Mouse (Mus musculus) left cerebral cortex, postnatal 10 days (tissue): ENCODE measurements around the gene Twistnb. TPM values are rescaled to one million over a fixed set of nuclear protein-coding genes. Genes with fewer than 3 reads are reported as not detected.
A peak's percentile ranks its signal among the peaks of the same experiment; 100 is the strongest.

Experiments used
- DNase-seq, 2 experiments: peaks; one replicate each; pipeline ENCODE4 v3.0.0; 2021 to 2022; ENCODE audit warnings: low spot score in 2 of 2, mixed read lengths in 1 of 2; ENCODE audit errors: extremely low spot score in 1 of 2
- intact Hi-C: fragments of 180-260 bp; cut with DNase I; formaldehyde crosslinking; loops from one replicate; pipeline ENCODE4 v1.15.1; 2025
- total RNA-seq, 2 experiments: library from RNA; stranded (reverse); gene quantifications; 2 replicates each; pipeline ENCODE4 v1.2.3; 2021

Gene Twistnb
- 10 to 100 TPM; 10.8 to 12.4 TPM for total RNA-seq

GRCm38 (mm10) chr12:33429387-33430160, at the start of gene Twistnb:
Twistnb (plus strand) TSS chr12:33429635.
- DNase-seq: peak; percentile 98
- intact Hi-C loops: no loop called here

GRCm38 (mm10) chr12:33388842-33389241, 40.6 kb upstream of the Twistnb start:
- intact Hi-C loops: loop anchor here (2.0 kb wide), 1 partner anchor 36 kb away; no protein-coding TSS in a partner anchor
- peak; percentile 71 to 73 for DNase-seq

GRCm38 (mm10) chr12:33390844-33391560, 38.4 kb upstream of the Twistnb start:
- intact Hi-C loops: loop anchor here (10.0 kb wide), 1 partner anchor 1264 kb away; no protein-coding TSS in a partner anchor
- no peak for DNase-seq

GRCm38 (mm10) chr12:33394804-33395623, 34.4 kb upstream of the Twistnb start, which contains the start of gene Efcab10:
Efcab10 (plus strand) TSS chr12:33394854.
- peak; percentile 36 to 74 for DNase-seq
- intact Hi-C loops: loop anchor here (10.0 kb wide), 1 partner anchor 1260 kb away; no protein-coding TSS in a partner anchor

- intact Hi-C loops: no loop called here
- DNase-seq: no peak
Observed at GRCm38 (mm10) chr12:33403265-33403693, 26.2 kb upstream of the Twistnb start.

GRCm38 (mm10) chr12:33404996-33405395, 24.4 kb upstream of the Twistnb start:
- intact Hi-C loops: no loop called here
- DNase-seq: no peak

- intact Hi-C loops: no loop called here
Observed at GRCm38 (mm10) chr12:33405398-33406026, 23.9 kb upstream of the Twistnb start.

GRCm38 (mm10) chr12:33411580-33412151, 17.8 kb upstream of the Twistnb start:
- DNase-seq: no peak
- intact Hi-C loops: no loop called here

More at GRCm38 (mm10) chr12:33405398-33406026, 23.9 kb upstream of the Twistnb start:
- no peak for DNase-seq

- DNase-seq: peak; percentile 58 to 63
- intact Hi-C loops: loop anchor here (2.0 to 5.0 kb wide), 3 partner anchors 36 to 514 kb away; no protein-coding TSS in a partner anchor
Observed at GRCm38 (mm10) chr12:33424329-33424728, 5.1 kb upstream of the Twistnb start.

- intact Hi-C loops: no loop called here
- no peak for DNase-seq
Observed at GRCm38 (mm10) chr12:33427293-33427692, 2.1 kb upstream of the Twistnb start.

GRCm38 (mm10) chr12:33427726-33428125, 1.7 kb upstream of the Twistnb start:
- intact Hi-C loops: no loop called here
- DNase-seq: no peak

- DNase-seq: no peak
- intact Hi-C loops: no loop called here
Observed at GRCm38 (mm10) chr12:33433812-33434211, 4.4 kb downstream of the Twistnb start.

- intact Hi-C loops: no loop called here
Observed at GRCm38 (mm10) chr12:33434758-33435157, 5.3 kb downstream of the Twistnb start.

GRCm38 (mm10) chr12:33455418-33455817, 26.0 kb downstream of the Twistnb start:
- intact Hi-C loops: no loop called here
- no peak for DNase-seq

More at GRCm38 (mm10) chr12:33434758-33435157, 5.3 kb downstream of the Twistnb start:
- no peak for DNase-seq

GRCm38 (mm10) chr12:33456242-33456641, 26.8 kb downstream of the Twistnb start:
- DNase-seq: no peak
- intact Hi-C loops: no loop called here

GRCm38 (mm10) chr12:33480975-33481374, 51.5 kb downstream of the Twistnb start:
- intact Hi-C loops: loop anchor here (5.0 kb wide), 2 partner anchors 471 to 1176 kb away; no protein-coding TSS in a partner anchor
- DNase-seq: no peak

- intact Hi-C loops: loop anchor here (5.0 kb wide), 2 partner anchors 469 to 1174 kb away; no protein-coding TSS in a partner anchor
- DNase-seq: no peak
Observed at GRCm38 (mm10) chr12:33482931-33483330, 53.5 kb downstream of the Twistnb start.
